Mouse (Mus musculus): ENCODE data around the gene Nop53. TPM values are rescaled to one million over a fixed set of nuclear protein-coding genes. Genes with fewer than 3 reads are reported as not detected.
"Not testable (repeated sequence)": the region's sequence is repeated elsewhere in the genome, so short reads cannot be mapped to it uniquely, and the experiment has no call there.

The Nop53 gene
- total and polyA plus RNA-seq, 2 experiments from 2014 or later: 82.8 to 143 TPM

DNA sequence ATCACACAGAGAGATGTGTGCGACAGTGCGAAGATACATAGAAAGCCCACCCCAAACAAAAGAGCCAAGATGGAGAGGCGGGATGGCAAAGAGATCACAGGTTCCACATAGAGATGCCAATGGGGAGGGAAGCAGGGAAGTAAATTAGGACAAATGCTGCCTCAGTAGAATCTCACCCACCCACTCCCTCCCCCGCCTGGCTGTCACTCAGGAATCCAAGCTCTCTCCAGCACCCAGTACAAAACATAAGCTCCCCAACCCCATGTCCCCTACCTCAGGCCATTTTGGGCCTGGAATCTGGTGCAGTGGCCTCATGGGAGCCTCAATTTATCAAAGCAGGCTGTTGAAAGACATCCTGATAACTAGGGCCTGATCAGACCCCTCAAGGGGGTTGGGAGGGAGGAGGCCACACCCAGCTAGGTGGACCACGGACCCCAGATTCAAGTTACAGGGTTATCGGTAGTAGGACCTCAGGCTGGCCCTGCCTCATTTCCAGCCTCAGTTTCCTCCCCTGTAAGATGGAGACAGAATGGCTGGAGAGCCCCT is 25.2 kb downstream of the Nop53 start:
- no peak for ATAC-seq (ENCODE audit: low FRiP score)
- Histone ChIP-seq H3K4me2 (ENCODE audit: low read depth, low read length, poor library complexity, severe bottlenecking) (peak overlapping the region; percentile 70), H3K36me3 (ENCODE audit: insufficient read depth, low read length) (peaks cover 16% of the 10 kb centered on the region), H3K4me1 (ENCODE audit: insufficient read depth, low read length) (peaks cover 9% of the 10 kb centered on the region; the same call in 1 of the 2 replicates), H3K9ac (replicated peaks; ENCODE audit: low read length, poor library complexity, severe bottlenecking) (peak overlapping the region; percentile 81), H3K27ac (ENCODE audit: low read depth, low read length) (peak overlapping the region; percentile 18; the same call in 1 of the 2 replicates), H3K9me3 (ENCODE audit: low read length) (no peaks in the 10 kb centered on the region), H3K4me3 (ENCODE audit: low read depth, low read length) (peak overlapping the region; percentile 75), H3K27me3 (ENCODE audit: insufficient read depth, low read length) (no peaks in the 10 kb centered on the region)
- no peak for DNase-seq (ENCODE audit: low spot score)
- TF ChIP-seq CTCF (IDR thresholded peaks at IDR 0.05): no peak
- 87% methylated on average over 6 of the region's 6 CpGs for WGBS

DNA sequence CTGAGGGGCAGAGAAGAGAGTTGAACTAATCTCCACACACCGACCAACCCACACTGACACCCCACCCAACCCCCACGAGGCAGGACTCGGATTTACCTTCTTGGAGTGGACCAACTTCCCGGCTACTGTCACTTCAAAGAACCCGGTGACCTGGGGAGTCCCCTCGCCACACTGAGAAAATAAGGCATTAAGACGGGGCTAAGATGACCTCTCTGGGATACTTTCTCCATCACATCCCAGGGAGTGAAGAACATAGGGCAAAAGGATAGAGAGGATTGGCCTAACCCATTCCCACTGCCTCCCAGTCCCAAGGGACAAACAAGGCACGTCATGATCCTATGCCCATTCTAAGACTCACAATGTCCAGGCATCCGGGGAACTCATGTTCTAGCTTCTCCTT is 25.9 kb downstream of the Nop53 start:
- Histone ChIP-seq H3K27ac (ENCODE audit: low read depth, low read length) (no peak overlapping the region), H3K27me3 (ENCODE audit: insufficient read depth, low read length) (no peaks in the 10 kb centered on the region), H3K4me3 (ENCODE audit: low read depth, low read length) (no peak overlapping the region), H3K4me2 (ENCODE audit: low read depth, low read length, poor library complexity, severe bottlenecking) (peak overlapping the region; percentile 70), H3K9ac (replicated peaks; ENCODE audit: low read length, poor library complexity, severe bottlenecking) (peak overlapping the region; percentile 81; the same call in 1 of the 2 replicates), H3K9me3 (ENCODE audit: low read length) (no peaks in the 10 kb centered on the region), H3K4me1 (ENCODE audit: insufficient read depth, low read length) (peaks cover 9% of the 10 kb centered on the region; the same call in 1 of the 2 replicates), H3K36me3 (ENCODE audit: insufficient read depth, low read length) (peaks cover 16% of the 10 kb centered on the region)
- 95% methylated on average over 9 of the region's 9 CpGs for WGBS
- TF ChIP-seq CTCF (IDR thresholded peaks at IDR 0.05): no peak
- ATAC-seq (ENCODE audit: low FRiP score): no peak
- no peak for DNase-seq (ENCODE audit: low spot score)

DNA sequence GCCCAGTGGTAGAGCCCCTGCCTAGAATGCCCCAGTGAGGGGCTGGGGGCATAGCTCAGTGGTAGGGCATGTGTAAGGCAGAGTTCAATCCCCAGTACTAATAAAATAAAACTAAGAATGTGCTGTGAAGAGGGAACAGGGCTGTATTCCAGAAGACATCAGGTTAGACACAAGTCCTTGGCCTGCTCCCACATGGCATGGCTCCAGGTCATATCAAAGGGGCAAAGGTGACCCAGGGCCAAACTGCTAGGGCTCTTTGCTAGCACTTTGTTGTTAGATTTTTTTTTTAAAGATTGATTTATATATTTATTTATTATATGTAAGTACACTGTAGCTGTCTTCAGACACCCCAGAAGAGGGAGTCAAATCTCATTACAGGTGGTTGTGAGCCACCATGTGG is 27.5 kb downstream of the Nop53 start:
- DNase-seq (ENCODE audit: low spot score): no peak
- peaks cover 16% of the 10 kb centered on the region for H3K36me3 ChIP-seq (ENCODE audit: insufficient read depth, low read length)
- H3K9me3 ChIP-seq (ENCODE audit: low read length): no peaks in the 10 kb centered on the region
- no peaks in the 10 kb centered on the region for H3K27me3 ChIP-seq (ENCODE audit: insufficient read depth, low read length)
- H3K4me3 ChIP-seq (ENCODE audit: low read depth, low read length): no peak overlapping the region
- H3K4me1 ChIP-seq (ENCODE audit: insufficient read depth, low read length): peaks cover 9% of the 10 kb centered on the region; the same call in 1 of the 2 replicates
- no peak overlapping the region for H3K27ac ChIP-seq (ENCODE audit: low read depth, low read length)
- TF ChIP-seq CTCF (IDR thresholded peaks at IDR 0.05): no peak
- no peak for ATAC-seq (ENCODE audit: low FRiP score)
- no peak overlapping the region for H3K4me2 ChIP-seq (ENCODE audit: low read depth, low read length, poor library complexity, severe bottlenecking)
- no peak overlapping the region for H3K9ac ChIP-seq (replicated peaks; ENCODE audit: low read length, poor library complexity, severe bottlenecking)

DNA sequence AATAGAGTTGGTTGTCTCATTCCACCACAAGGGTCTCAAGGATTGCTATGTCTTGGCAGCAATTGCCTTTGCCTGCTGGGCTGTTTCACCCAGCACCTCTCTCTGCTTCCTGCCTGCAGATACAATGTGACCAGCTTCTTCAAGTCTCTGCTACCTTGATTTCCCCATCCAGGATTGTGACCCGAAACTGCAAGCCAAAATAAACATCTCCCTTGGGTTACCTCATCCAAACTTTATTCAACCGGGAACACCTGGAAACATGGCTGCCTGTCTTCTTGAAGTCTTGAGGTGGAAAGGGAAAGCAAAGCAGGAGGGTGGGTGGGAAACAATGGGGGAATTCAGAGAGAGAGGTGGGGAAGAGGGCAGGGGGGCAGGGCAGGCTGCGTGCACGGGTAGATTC is 28.9 kb downstream of the Nop53 start:
- H3K4me2 ChIP-seq (ENCODE audit: low read depth, low read length, poor library complexity, severe bottlenecking): no peak overlapping the region
- no peak overlapping the region for H3K4me3 ChIP-seq (ENCODE audit: low read depth, low read length)
- no peaks in the 10 kb centered on the region for H3K27me3 ChIP-seq (ENCODE audit: insufficient read depth, low read length)
- DNase-seq (ENCODE audit: low spot score) (no peak), ATAC-seq (ENCODE audit: low FRiP score) (no peak)
- H3K4me1 ChIP-seq (ENCODE audit: insufficient read depth, low read length): peaks cover 9% of the 10 kb centered on the region; the same call in 1 of the 2 replicates
- no peaks in the 10 kb centered on the region for H3K9me3 ChIP-seq (ENCODE audit: low read length)
- no peak overlapping the region for H3K9ac ChIP-seq (replicated peaks; ENCODE audit: low read length, poor library complexity, severe bottlenecking)
- no peak for TF ChIP-seq CTCF (IDR thresholded peaks at IDR 0.05)
- H3K27ac ChIP-seq (ENCODE audit: low read depth, low read length): no peak overlapping the region
- peaks cover 16% of the 10 kb centered on the region for H3K36me3 ChIP-seq (ENCODE audit: insufficient read depth, low read length)
- WGBS: 85% methylated on average over 4 of the region's 4 CpGs

DNA sequence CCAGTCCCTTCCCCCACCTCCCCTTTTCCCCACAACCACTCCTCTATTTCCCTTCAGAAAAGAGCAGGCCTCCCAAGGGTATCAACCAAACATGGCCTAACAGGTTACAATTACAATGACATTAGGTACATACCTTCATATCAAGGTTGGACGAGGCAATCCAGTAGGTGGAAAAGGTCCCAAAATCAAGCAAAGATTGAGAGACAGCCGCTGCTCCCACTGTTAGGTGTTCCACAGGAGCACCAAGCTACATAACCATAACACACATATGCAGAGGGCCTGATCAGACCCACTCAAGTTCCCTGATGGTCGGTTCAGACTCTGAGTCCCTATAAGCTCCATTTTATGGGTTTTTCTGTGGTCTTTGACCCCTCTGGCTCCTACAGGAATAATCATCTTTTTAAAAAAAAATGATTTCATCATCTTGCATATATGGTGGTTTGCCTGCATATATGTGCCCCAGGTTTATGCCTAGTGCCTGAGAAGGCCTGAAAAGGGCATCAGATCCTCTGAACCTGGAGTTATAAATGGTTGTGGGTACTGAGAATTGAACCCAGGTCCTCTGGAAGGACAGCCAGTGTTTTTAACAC is 29.6 kb downstream of the Nop53 start:
- Histone ChIP-seq H3K27ac (ENCODE audit: low read depth, low read length) (no peak overlapping the region), H3K36me3 (ENCODE audit: insufficient read depth, low read length) (peaks cover 16% of the 10 kb centered on the region), H3K9ac (replicated peaks; ENCODE audit: low read length, poor library complexity, severe bottlenecking) (no peak overlapping the region), H3K4me3 (ENCODE audit: low read depth, low read length) (no peak overlapping the region), H3K9me3 (ENCODE audit: low read length) (no peaks in the 10 kb centered on the region), H3K4me1 (ENCODE audit: insufficient read depth, low read length) (peaks cover 8% of the 10 kb centered on the region; the same call in 1 of the 2 replicates), H3K27me3 (ENCODE audit: insufficient read depth, low read length) (no peaks in the 10 kb centered on the region), H3K4me2 (ENCODE audit: low read depth, low read length, poor library complexity, severe bottlenecking) (no peak overlapping the region)
- DNase-seq (ENCODE audit: low spot score): no peak
- no peak for ATAC-seq (ENCODE audit: low FRiP score)
- TF ChIP-seq CTCF (IDR thresholded peaks at IDR 0.05): no peak
- WGBS: 97% methylated on average over 3 of the region's 3 CpGs

DNA sequence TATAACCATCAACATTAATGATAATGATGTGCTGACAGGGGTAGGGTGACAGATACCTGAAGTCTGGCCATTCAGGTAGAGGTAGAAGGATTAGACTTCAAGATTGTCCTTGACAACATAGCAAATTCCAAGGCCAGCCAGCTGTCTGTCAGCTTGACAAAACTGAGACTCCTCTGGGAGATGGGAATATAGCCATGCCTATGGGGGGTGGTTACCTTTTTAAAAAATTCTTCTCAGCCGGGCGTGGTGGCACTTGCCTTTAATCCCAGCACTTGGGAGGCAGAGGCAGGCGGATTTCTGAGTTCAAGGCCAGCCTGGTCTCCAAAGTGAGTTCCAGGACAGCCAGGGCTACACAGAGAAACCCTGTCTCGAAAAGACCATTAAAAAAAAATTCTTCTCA is 30.2 kb downstream of the Nop53 start:
- not testable (repeated sequence) for ATAC-seq (ENCODE audit: low FRiP score); DNase-seq (ENCODE audit: low spot score); H3K9ac ChIP-seq (replicated peaks; ENCODE audit: low read length, poor library complexity, severe bottlenecking); H3K27me3 ChIP-seq (ENCODE audit: insufficient read depth, low read length); H3K4me2 ChIP-seq (ENCODE audit: low read depth, low read length, poor library complexity, severe bottlenecking); H3K27ac ChIP-seq (ENCODE audit: low read depth, low read length); H3K4me1 ChIP-seq (ENCODE audit: insufficient read depth, low read length); H3K4me3 ChIP-seq (ENCODE audit: low read depth, low read length); H3K9me3 ChIP-seq (ENCODE audit: low read length)
- 88% methylated on average over 4 of the region's 4 CpGs for WGBS
- H3K36me3 ChIP-seq (ENCODE audit: insufficient read depth, low read length): peaks cover 16% of the 10 kb centered on the region
